20 mouse cellular contexts compared by ENCODE assay signal in the genomic region with DNA sequence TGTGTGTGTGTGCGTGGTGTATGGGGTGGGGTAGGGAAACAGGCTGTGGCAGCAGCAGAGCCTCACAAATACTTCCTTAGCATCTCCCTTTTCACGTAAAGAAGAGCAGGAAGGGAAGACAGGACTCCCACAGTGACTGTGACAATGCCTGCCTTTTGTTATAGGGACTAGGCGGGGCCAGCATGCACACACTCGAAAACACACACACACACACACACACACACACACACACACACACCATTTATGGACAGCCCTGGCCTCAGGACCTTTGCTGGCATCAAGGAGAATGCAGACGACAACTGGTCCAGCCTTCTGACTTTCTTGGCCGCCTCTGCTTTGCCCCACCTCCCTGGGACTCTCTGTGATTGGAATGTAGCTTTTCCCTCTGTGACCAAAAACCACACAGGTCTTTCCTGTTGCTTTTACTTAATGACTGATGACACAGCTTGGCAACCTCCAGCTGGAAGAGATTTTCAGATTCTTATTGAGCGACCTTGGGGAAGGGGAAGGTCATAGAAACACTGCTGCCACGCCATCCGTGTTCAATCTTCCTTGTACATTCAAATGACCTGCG. TPM values are rescaled to one million over a fixed set of nuclear protein-coding genes. Genes with fewer than 3 reads are reported as not detected.
DNase-seq lines count a peak whose midpoint lies in the region; ATAC-seq and TF ChIP-seq lines count a peak whose summit lies in the region.
"Had no signal": no experiment of that assay in that cellular context is flagged by ENCODE, and none has a peak within 500 bp of the region (broad histone marks: within the 10 kb centered on the region; RNA-seq: fewer than 3 reads in every experiment).

No protein-coding gene starts in this region.

- no peak overlapping the region for H3K4me3 ChIP-seq in kidney, adult 2 months (ENCODE audit: insufficient read depth, low read depth, low read length)
- no peak overlapping the region for H3K4me3 ChIP-seq in stomach, embryonic 14.5 days (ENCODE audit: low read depth, low read length)
- H3K4me3 ChIP-seq: erythroblast, embryonic 14.5 days; intestine, embryonic 15.5 days; limb, embryonic 10.5 days had no signal

- H3K4me2 ChIP-seq in stomach, embryonic 14.5 days (replicated peaks; ENCODE audit: low read depth, low read length): no peak overlapping the region
- H3K4me2 ChIP-seq: intestine, embryonic 15.5 days had no signal

- WGBS in kidney, adult 2 months: 45% methylated on average over 10 of the region's 10 CpGs
- 45% methylated on average over 10 of the region's 10 CpGs for WGBS in stomach, embryonic 14.5 days

- no peaks in the 10 kb centered on the region for H3K36me3 ChIP-seq in kidney, adult 2 months (ENCODE audit: control insufficient read depth, insufficient read depth, low read length)
- H3K36me3 ChIP-seq in stomach, embryonic 14.5 days (ENCODE audit: control insufficient read depth, insufficient read depth, low read length): no peaks in the 10 kb centered on the region
- H3K36me3 ChIP-seq: intestine, embryonic 15.5 days; limb, embryonic 10.5 days had no signal

- no peaks in the 10 kb centered on the region for H3K4me1 ChIP-seq in kidney, adult 2 months (ENCODE audit: control insufficient read depth, insufficient read depth, low read length)
- H3K4me1 ChIP-seq in stomach, embryonic 14.5 days (ENCODE audit: control insufficient read depth, insufficient read depth, low read length): no peaks in the 10 kb centered on the region
- H3K4me1 ChIP-seq: intestine, embryonic 15.5 days had no signal

- no peak for TF ChIP-seq POLR2A in kidney, adult 2 months (IDR thresholded peaks at IDR 0.05; ENCODE audit: low read depth, low read length)

- TF ChIP-seq CTCF in kidney, adult 2 months (conservative IDR thresholded peaks at IDR 0.05; ENCODE audit: insufficient read depth, insufficient read length, low read depth, low read length): no peak

- peak; percentile 25 for DNase-seq in adrenal gland, adult 2 months
- no peak for DNase-seq in adrenal gland, postnatal 25 days
- peak; percentile 24 for DNase-seq in lung, postnatal 10 days
- no peak for DNase-seq in lung, adult 18-20 months
- DNase-seq in kidney, adult 2 months: peak; percentile 50
- DNase-seq in right cerebral cortex, postnatal 14 days: no peak
- DNase-seq in cerebellum, adult 18-20 months: no peak
- DNase-seq: cerebellum, postnatal 36 days; heart, postnatal 10 days; spleen, adult 18-20 months had no signal

- no peak overlapping the region for H3K27ac ChIP-seq in kidney, adult 2 months (ENCODE audit: insufficient read depth, low read depth, low read length)
- H3K27ac ChIP-seq in stomach, embryonic 14.5 days (ENCODE audit: low read length): no peak overlapping the region
- H3K27ac ChIP-seq: intestine, embryonic 15.5 days; limb, embryonic 10.5 days; liver, embryonic 14.5 days had no signal

- H3K9me3 ChIP-seq in stomach, embryonic 14.5 days (ENCODE audit: control insufficient read depth, low read depth, low read length): no peaks in the 10 kb centered on the region
- H3K9me3 ChIP-seq: G1E; intestine, embryonic 15.5 days; limb, embryonic 10.5 days had no signal

- 0 out of 2 replicates have a peak, but pooled peaks have one; percentile 28 for ATAC-seq in stomach, embryonic 14.5 days (ENCODE audit: insufficient number of reproducible peaks, insufficient read depth, low FRiP score, low read depth)

- no peaks in the 10 kb centered on the region for H3K27me3 ChIP-seq in kidney, adult 2 months (replicated peaks; ENCODE audit: control insufficient read depth, insufficient read depth, low read length)
- no peaks in the 10 kb centered on the region for H3K27me3 ChIP-seq in stomach, embryonic 14.5 days (ENCODE audit: control insufficient read depth, insufficient read depth, low read length)
- H3K27me3 ChIP-seq: intestine, embryonic 15.5 days had no signal

- no peak overlapping the region for H3K9ac ChIP-seq in stomach, embryonic 14.5 days (replicated peaks; ENCODE audit: low read depth, low read length)
- H3K9ac ChIP-seq: intestine, embryonic 15.5 days; liver, embryonic 14.5 days had no signal

RNA-seq across cellular contexts. Expression of a gene that starts 7.1 kb away (rescaled TPM):
- total RNA-seq in adrenal gland, adult 2 months (2021): not detected
- not detected in 2 replicates for polyA plus RNA-seq in adrenal gland, adult 2 months (2012; rRNA removed)
- total RNA-seq in adrenal gland, postnatal 25 days (2021): not detected in 2 replicates
- 0.10 and 0.11 TPM in 2 replicates for polyA plus RNA-seq in kidney, adult 2 months (2012; rRNA removed)
- 0.11 and 0.12 TPM in 2 replicates for polyA plus RNA-seq in stomach, embryonic 14.5 days (2014; fragmentation: Nextera tagmentation; extraction: Ambion mirVana)
- total RNA-seq: granulocyte monocyte progenitor cell, adult 5-6 weeks; layer of hippocampus, postnatal 14 days; megakaryocyte, adult 5-6 weeks had no signal
- polyA plus RNA-seq: erythroblast, embryonic 14.5 days; G1E; intestine, embryonic 15.5 days; limb, embryonic 10.5 days; liver, embryonic 14.5 days had no signal

RNA-seq across cellular contexts. Expression of a gene that starts 52.8 kb away (rescaled TPM):
- total RNA-seq in adrenal gland, adult 2 months (2021): not detected
- not detected in 2 replicates for polyA plus RNA-seq in adrenal gland, adult 2 months (2012; rRNA removed)
- total RNA-seq in adrenal gland, postnatal 25 days (2021): not detected in 2 replicates
- polyA plus RNA-seq in kidney, adult 2 months (2012; rRNA removed): not detected in 2 replicates
- polyA plus RNA-seq in stomach, embryonic 14.5 days (2014; fragmentation: Nextera tagmentation; extraction: Ambion mirVana): not detected in 2 replicates
- total RNA-seq: G1E; granulocyte monocyte progenitor cell, adult 5-6 weeks; heart, postnatal 10 days; layer of hippocampus, postnatal 14 days; megakaryocyte, adult 5-6 weeks had no signal
- polyA plus RNA-seq: erythroblast, embryonic 14.5 days; G1E; intestine, embryonic 15.5 days; limb, embryonic 10.5 days; liver, embryonic 14.5 days; testis, adult 2 months had no signal

RNA-seq across cellular contexts. Expression of a gene that starts 56.4 kb away (rescaled TPM):
- total RNA-seq in adrenal gland, adult 2 months (2021): not detected
- polyA plus RNA-seq in adrenal gland, adult 2 months (2012; rRNA removed): not detected in 2 replicates
- total RNA-seq in adrenal gland, postnatal 25 days (2021): not detected in 2 replicates
- not detected in 2 replicates for polyA plus RNA-seq in kidney, adult 2 months (2012; rRNA removed)
- polyA plus RNA-seq in stomach, embryonic 14.5 days (2014; fragmentation: Nextera tagmentation; extraction: Ambion mirVana): not detected in 2 replicates
- total RNA-seq: G1E; granulocyte monocyte progenitor cell, adult 5-6 weeks; heart, postnatal 10 days; layer of hippocampus, postnatal 14 days; megakaryocyte, adult 5-6 weeks had no signal
- polyA plus RNA-seq: erythroblast, embryonic 14.5 days; G1E; intestine, embryonic 15.5 days; limb, embryonic 10.5 days; liver, embryonic 14.5 days; testis, adult 2 months had no signal

Comparison
In these comparisons a context has a peak if more than half of its experiments do, and no peak if none do; other contexts are left out.
1. DNase-seq: peak in adrenal gland, adult 2 months (single experiment), lung, postnatal 10 days (single experiment) and kidney, adult 2 months (single experiment); none in adrenal gland, postnatal 25 days (single experiment), lung, adult 18-20 months (0 of 2), right cerebral cortex, postnatal 14 days (single experiment) and cerebellum, adult 18-20 months (0 of 2).